Comparison of ENCODE assay signal across 1 mouse cellular context in the genomic region with DNA sequence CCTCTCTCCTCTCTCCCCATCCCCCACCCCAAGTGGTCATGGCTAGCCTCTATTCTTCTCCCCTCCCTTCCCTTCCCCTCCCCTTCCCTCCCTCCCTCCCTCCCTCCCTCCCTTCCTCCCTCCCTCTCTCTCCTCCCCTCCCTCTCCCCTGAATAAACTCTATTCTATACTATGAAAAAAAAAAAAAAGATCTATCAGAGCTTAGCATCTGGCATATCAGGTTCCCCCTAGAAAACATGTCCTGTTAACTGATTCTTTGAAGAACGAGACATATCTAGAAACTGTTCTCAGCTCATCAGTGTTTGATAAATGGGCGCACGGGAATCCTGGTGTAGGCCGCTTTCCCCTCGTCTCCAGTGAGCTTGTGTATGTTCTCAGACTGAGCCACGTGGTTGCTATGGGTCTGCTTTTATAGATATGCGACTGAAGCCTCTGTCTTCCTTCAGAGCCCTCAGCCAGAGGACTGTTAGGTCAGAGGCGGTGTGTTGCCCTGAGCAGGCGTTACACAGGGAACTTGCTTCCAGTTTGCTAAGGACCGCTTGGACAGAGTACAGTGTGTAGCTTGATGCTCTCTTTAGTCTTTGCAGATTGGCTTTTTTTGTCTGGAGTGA.
TF ChIP-seq lines count a peak whose summit lies in the region.

No protein-coding gene starts in this region.

TF ChIP-seq in MEL, 35 proteins besides CTCF, POLR2A, EP300 and RAD21 (continued from another document):
- TF ChIP-seq SIN3A (IDR thresholded peaks at IDR 0.05; ENCODE audit: low read length) (peak; percentile 57; the same call in 1 of the 2 replicates), NRF1 (IDR thresholded peaks at IDR 0.05; ENCODE audit: insufficient read depth, low read depth, low read length, poor library complexity, severe bottlenecking) (no peak), MYC (IDR thresholded peaks at IDR 0.05; ENCODE audit: low read depth, low read length) (peak; percentile 90), USF1 (IDR thresholded peaks at IDR 0.05; ENCODE audit: low read depth, low read length) (peak; percentile 86), GATA1 (IDR thresholded peaks at IDR 0.05; ENCODE audit: low read depth, low read length) (peak; percentile 36; the same call in 1 of the 2 replicates), POLR2AphosphoS5 (IDR thresholded peaks at IDR 0.05; ENCODE audit: borderline replicate concordance, low read depth, low read length) (no peak), ZMIZ1 (IDR thresholded peaks at IDR 0.05; ENCODE audit: low read depth, low read length) (no peak), USF2 (IDR thresholded peaks at IDR 0.05; ENCODE audit: borderline replicate concordance in 1 of 2, insufficient read depth in 1 of 2, low read depth in 1 of 2, low read length in 2 of 2) (no peak), MAX (IDR thresholded peaks at IDR 0.05; ENCODE audit: low read length) (peak; percentile 95)
